Mouse (Mus musculus) embryonic fibroblast, embryonic 13.5 days (primary cell): ENCODE measurements at regions not wholly inside any gene's neighbourhood (a gene's known extent, or its start where the extent isn't known, plus 50 kb on each side); places are given as distances from the start of the nearest gene placed in this dataset.

Experiments used
- CTCF ChIP-seq: IDR thresholded peaks from 2 replicates; pipeline ENCODE4 v1.5.1; 2011; ENCODE audit warnings: mild to moderate bottlenecking, control low read depth, low read length, moderate library complexity, borderline replicate concordance; ENCODE audit not compliant: insufficient read depth
- POLR2A ChIP-seq: IDR thresholded peaks from 2 replicates; pipeline ENCODE4 v1.6.1; 2011; ENCODE audit warnings: low read depth, mild to moderate bottlenecking, control low read depth, low read length, moderate library complexity

- TF ChIP-seq CTCF: no peak
- no peak for TF ChIP-seq POLR2A
These were observed 141.4 kb upstream of the Ubr2 start for GRCm38 (mm10) chr17:47151557-47152278.
